Mouse (Mus musculus) embryo, embryonic 11.5 days (tissue): ENCODE results near the gene Tubd1.

Experiments
- DNase-seq: peaks from one replicate; pipeline ENCODE4 v3.0.0-alpha.2; 2012; ENCODE audit warnings: low read depth, low spot score

Tubd1 gene

GRCm38 (mm10) chr11:86598572-86598971 lies 53.8 kb downstream of the Tubd1 start:
- DNase-seq: no peak

- DNase-seq: no peak
Observed at GRCm38 (mm10) chr11:86599378-86600208, 54.8 kb downstream of the Tubd1 start.

- no peak for DNase-seq
Observed at GRCm38 (mm10) chr11:86600209-86600557, 55.4 kb downstream of the Tubd1 start.

GRCm38 (mm10) chr11:86602116-86602515 lies 57.3 kb downstream of the Tubd1 start:
- DNase-seq: no peak

- DNase-seq: no peak
Observed at GRCm38 (mm10) chr11:86603719-86604118, 58.9 kb downstream of the Tubd1 start.

GRCm38 (mm10) chr11:86604289-86604688 lies 59.5 kb downstream of the Tubd1 start:
- no peak for DNase-seq

- DNase-seq: no peak
Observed at GRCm38 (mm10) chr11:86604732-86605520, 60.1 kb downstream of the Tubd1 start.

- DNase-seq: no peak
Observed at GRCm38 (mm10) chr11:86606621-86607339, 62.0 kb downstream of the Tubd1 start.

GRCm38 (mm10) chr11:86607808-86608350 lies 63.1 kb downstream of the Tubd1 start:
- no peak for DNase-seq

GRCm38 (mm10) chr11:86610239-86610638 lies 65.4 kb downstream of the Tubd1 start:
- no peak for DNase-seq

- no peak for DNase-seq
Observed at GRCm38 (mm10) chr11:86611991-86612390, 67.2 kb downstream of the Tubd1 start.

GRCm38 (mm10) chr11:86614056-86614530 lies 69.3 kb downstream of the Tubd1 start:
- no peak for DNase-seq

GRCm38 (mm10) chr11:86614607-86615006 lies 69.8 kb downstream of the Tubd1 start:
- DNase-seq: no peak
